12 mouse cellular contexts compared by ENCODE assay signal in the genomic region with DNA sequence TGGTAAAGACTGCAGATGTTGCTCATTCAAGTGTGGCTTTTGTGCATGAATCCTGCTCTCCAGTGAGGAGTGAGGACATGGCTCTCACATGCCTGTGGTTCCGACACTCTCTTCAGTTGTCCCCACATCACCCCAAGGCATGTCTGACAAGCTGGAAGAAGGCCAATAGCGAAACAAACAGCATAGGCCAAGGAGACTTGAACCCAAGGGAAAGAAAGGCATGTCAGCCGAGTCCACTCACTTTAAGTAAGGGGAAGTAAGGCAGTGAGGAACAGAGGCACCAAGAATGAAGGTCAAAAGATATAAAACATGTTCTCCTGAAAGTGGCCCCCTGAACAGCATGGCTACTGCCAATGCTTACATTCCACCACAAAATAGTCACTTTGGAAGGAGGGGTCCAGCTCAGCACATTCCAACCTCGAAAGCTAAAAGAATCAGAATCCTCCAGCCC. TPM values are rescaled to one million over a fixed set of nuclear protein-coding genes. Genes with fewer than 3 reads are reported as not detected.
DNase-seq lines count a peak whose midpoint lies in the region; ATAC-seq and TF ChIP-seq lines count a peak whose summit lies in the region.
"Had no signal": no experiment of that assay in that cellular context is flagged by ENCODE, and none has a peak within 500 bp of the region (broad histone marks: within the 10 kb centered on the region; RNA-seq: fewer than 3 reads in every experiment).

No protein-coding gene starts in this region.

- no peak for TF ChIP-seq CTCF in lung, postnatal 0 days (IDR thresholded peaks at IDR 0.05)

- WGBS in embryonic facial prominence, embryonic 12.5 days, result 34% methylated on average over 4 of the region's 4 CpGs
- WGBS in lung, postnatal 0 days, result 15% methylated on average over 4 of the region's 4 CpGs
- WGBS in forebrain, embryonic 12.5 days, result 70% methylated on average over 4 of the region's 4 CpGs

- no peak for ATAC-seq in embryonic facial prominence, embryonic 12.5 days (ENCODE audit: insufficient number of reproducible peaks, insufficient read depth, low FRiP score, low TSS enrichment)
- ATAC-seq in lung, postnatal 0 days, result peak; percentile 47
- ATAC-seq in forebrain, embryonic 12.5 days (ENCODE audit: low FRiP score), result no peak
- ATAC-seq: forebrain, embryonic 13.5 days had no signal

- peak; percentile 23 for DNase-seq in adrenal gland, adult 2 months
- DNase-seq in adrenal gland, postnatal 4 days (ENCODE audit: low spot score in 2 of 2), result no peak
- peak; percentile 35 for DNase-seq in heart, postnatal 4 days
- peak; percentile 57 for DNase-seq in lung, postnatal 0 days (ENCODE audit: low spot score)
- no peak for DNase-seq in cerebellum, adult 11-12 months
- no peak for DNase-seq in layer of hippocampus, postnatal 10 days (ENCODE audit: low spot score in 2 of 2)
- DNase-seq: B cell, adult 2 months had no signal

- no peak overlapping the region for H3K9ac ChIP-seq in embryonic facial prominence, embryonic 12.5 days
- no peak overlapping the region for H3K9ac ChIP-seq in lung, postnatal 0 days (replicated peaks; ENCODE audit: low read depth)
- H3K9ac ChIP-seq in forebrain, embryonic 12.5 days, result no peak overlapping the region
- H3K9ac ChIP-seq: forebrain, embryonic 13.5 days had no signal

- peaks cover 27% of the 10 kb centered on the region for H3K4me1 ChIP-seq in embryonic facial prominence, embryonic 12.5 days
- H3K4me1 ChIP-seq in lung, postnatal 0 days (ENCODE audit: insufficient read depth, low read depth, low read length), result peaks cover 15% of the 10 kb centered on the region; the same call in 1 of the 2 replicates
- H3K4me1 ChIP-seq in forebrain, embryonic 12.5 days, result no peaks in the 10 kb centered on the region
- H3K4me1 ChIP-seq: forebrain, embryonic 13.5 days had no signal

- H3K4me2 ChIP-seq in embryonic facial prominence, embryonic 12.5 days (replicated peaks), result no peak overlapping the region
- H3K4me2 ChIP-seq in lung, postnatal 0 days (replicated peaks; ENCODE audit: low read depth, low read length), result no peak overlapping the region
- H3K4me2 ChIP-seq in forebrain, embryonic 12.5 days, result no peak overlapping the region
- H3K4me2 ChIP-seq: forebrain, embryonic 13.5 days had no signal

- TF ChIP-seq EP300 in lung, postnatal 0 days (IDR thresholded peaks at IDR 0.05), result no peak

- no peak overlapping the region for H3K4me3 ChIP-seq in embryonic facial prominence, embryonic 12.5 days
- no peak overlapping the region for H3K4me3 ChIP-seq in lung, postnatal 0 days (ENCODE audit: low read depth, low read length)
- H3K4me3 ChIP-seq in forebrain, embryonic 12.5 days (replicated peaks), result no peak overlapping the region
- H3K4me3 ChIP-seq: forebrain, embryonic 13.5 days had no signal

- H3K9me3 ChIP-seq in embryonic facial prominence, embryonic 12.5 days, result no peaks in the 10 kb centered on the region
- H3K9me3 ChIP-seq in lung, postnatal 0 days (ENCODE audit: low read length), result no peaks in the 10 kb centered on the region
- no peaks in the 10 kb centered on the region for H3K9me3 ChIP-seq in forebrain, embryonic 12.5 days
- H3K9me3 ChIP-seq: forebrain, embryonic 13.5 days had no signal

- H3K27me3 ChIP-seq in embryonic facial prominence, embryonic 12.5 days, result no peaks in the 10 kb centered on the region
- peaks cover 21% of the 10 kb centered on the region; the same call in 1 of the 2 replicates for H3K27me3 ChIP-seq in lung, postnatal 0 days (replicated peaks; ENCODE audit: insufficient read depth, low read length)
- H3K27me3 ChIP-seq in forebrain, embryonic 12.5 days, result no peaks in the 10 kb centered on the region
- H3K27me3 ChIP-seq: forebrain, embryonic 13.5 days had no signal

- no peaks in the 10 kb centered on the region for H3K36me3 ChIP-seq in embryonic facial prominence, embryonic 12.5 days
- no peaks in the 10 kb centered on the region for H3K36me3 ChIP-seq in lung, postnatal 0 days (ENCODE audit: insufficient read depth, low read length)
- H3K36me3 ChIP-seq in forebrain, embryonic 12.5 days (replicated peaks), result no peaks in the 10 kb centered on the region

- peak overlapping the region; percentile 67 for H3K27ac ChIP-seq in embryonic facial prominence, embryonic 12.5 days
- H3K27ac ChIP-seq in lung, postnatal 0 days (ENCODE audit: low read length), result no peak overlapping the region
- H3K27ac ChIP-seq in forebrain, embryonic 12.5 days, result no peak overlapping the region
- H3K27ac ChIP-seq: forebrain, embryonic 13.5 days had no signal

RNA-seq across cellular contexts. Expression of a gene that starts 25.5 kb away (rescaled TPM):
- not detected for total RNA-seq in adrenal gland, adult 2 months (2021)
- not detected in 2 replicates for polyA plus RNA-seq in adrenal gland, adult 2 months (2012; rRNA removed)
- under 1 TPM in 1 of 2 experiments, not detected in 1; 0.42 TPM for total RNA-seq in adrenal gland, postnatal 4 days (2021)
- not detected in 2 replicates for polyA plus RNA-seq in embryonic facial prominence, embryonic 12.5 days (2016; fragmentation: Nextera tagmentation; extraction: Ambion mirVana)
- not detected for total RNA-seq in heart, postnatal 4 days (2021)
- not detected in 2 replicates for polyA plus RNA-seq in lung, postnatal 0 days (2015; fragmentation: Nextera tagmentation; extraction: Ambion mirVana)
- not detected in 2 replicates for polyA plus RNA-seq in forebrain, embryonic 12.5 days (2016; fragmentation: Nextera tagmentation; extraction: Ambion mirVana)
- not detected for total RNA-seq in layer of hippocampus, postnatal 10 days (2021)
- total RNA-seq: left cerebral cortex, postnatal 10 days had no signal
- polyA plus RNA-seq: forebrain, embryonic 13.5 days; neural tube, embryonic 14.5 days had no signal

Comparison
In these comparisons a context has a peak if more than half of its experiments do, and no peak if none do; other contexts are left out.
1. DNase-seq: peak in adrenal gland, adult 2 months (single experiment), heart, postnatal 4 days (single experiment) and lung, postnatal 0 days (single experiment); none in adrenal gland, postnatal 4 days (0 of 2), cerebellum, adult 11-12 months (single experiment) and layer of hippocampus, postnatal 10 days (0 of 2).